Mouse (Mus musculus) cerebellum, adult 2 months (tissue): ENCODE measurements around the gene Bicdl2. TPM values are rescaled to one million over a fixed set of nuclear protein-coding genes. Genes with fewer than 3 reads are reported as not detected.

Experiments
- DNase-seq, 2 experiments: peaks; one replicate each; pipeline ENCODE4 v3.0.0; 2021
- H3K27ac ChIP-seq: fragments of 200-500 bp; 2 replicates; pipeline ENCODE4 v1.5.1; 2012; ENCODE audit warnings: low read length, control low read depth, inconsistent platforms; ENCODE audit not compliant: insufficient read depth
- H3K27me3 ChIP-seq: fragments of 200-500 bp; 2 replicates; pipeline ENCODE4 v1.6.1; 2012; ENCODE audit warnings: inconsistent platforms, mild to moderate bottlenecking, low read length, moderate library complexity; ENCODE audit not compliant: control insufficient read depth, insufficient read depth
- H3K4me1 ChIP-seq: fragments of 200-500 bp; 2 replicates; pipeline ENCODE4 v1.6.1; 2011; ENCODE audit warnings: low read length; ENCODE audit not compliant: control insufficient read depth, insufficient read depth
- H3K4me3 ChIP-seq: fragments of 200-500 bp; replicated peaks from 2 replicates; pipeline ENCODE3; 2011; ENCODE audit warnings: mild to moderate bottlenecking, low read depth, low read length, control low read depth; ENCODE audit not compliant: insufficient read depth
- CTCF ChIP-seq: fragments of 200-500 bp; IDR thresholded peaks from 2 replicates; pipeline ENCODE4 v1.5.1; 2011; ENCODE audit warnings: low read depth, mild to moderate bottlenecking, control low read depth, low read length, moderate library complexity, borderline replicate concordance; ENCODE audit not compliant: insufficient read depth
- POLR2A ChIP-seq: fragments of 200-500 bp; IDR thresholded peaks from 2 replicates; pipeline ENCODE4 v1.6.1; 2011; ENCODE audit warnings: low read length, control low read depth, borderline replicate concordance; ENCODE audit not compliant: insufficient read depth
- WGBS: fragments of 180-500 bp; shearing (Covaris S2); methylation state at CpG from one replicate; pipeline ENCODE4 v1.1.7; 2018; 5-methylcytosine and 5-hydroxymethylcytosine counted together
- polyA plus RNA-seq: library from polyadenylated mRNA; depleted of rRNA; stranded (reverse); fragments of >200 nt; gene quantifications from 2 replicates; pipeline ENCODE4 v1.2.3, GENCODE M21; 2012

Bicdl2 gene
- polyA plus RNA-seq, 1 experiment, result not detected

DNA sequence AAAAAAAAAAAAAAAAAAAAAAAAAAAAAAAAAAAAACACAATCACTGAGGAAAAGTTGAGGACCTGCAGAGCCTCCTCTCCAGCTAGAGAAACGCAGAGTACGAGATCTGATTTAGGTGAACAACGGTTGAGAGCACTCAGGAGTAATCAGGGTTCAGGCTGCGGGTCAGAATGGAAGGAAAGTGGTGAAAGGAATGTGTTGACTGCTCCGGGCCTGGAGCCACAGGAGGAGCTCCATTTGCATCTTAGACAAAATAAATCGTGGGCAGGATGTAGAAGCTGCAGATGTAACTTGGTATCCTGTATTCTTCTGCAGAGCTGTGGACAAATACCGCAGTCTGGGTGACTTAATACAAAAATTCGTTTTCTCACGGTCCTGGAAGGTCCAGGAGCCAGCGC is 14.4 kb upstream of the Bicdl2 start:
- H3K4me3 ChIP-seq, result no peak overlapping the region
- WGBS, result 49% methylated on average over 10 of the region's 10 CpGs
- no peak for TF ChIP-seq CTCF
- no peak for TF ChIP-seq POLR2A
- no peak for DNase-seq
- H3K27ac ChIP-seq, result no peak overlapping the region
- H3K27me3 ChIP-seq, result no peaks in the 10 kb centered on the region; the same call in 1 of the 2 replicates
- H3K4me1 ChIP-seq, result no peaks in the 10 kb centered on the region

DNA sequence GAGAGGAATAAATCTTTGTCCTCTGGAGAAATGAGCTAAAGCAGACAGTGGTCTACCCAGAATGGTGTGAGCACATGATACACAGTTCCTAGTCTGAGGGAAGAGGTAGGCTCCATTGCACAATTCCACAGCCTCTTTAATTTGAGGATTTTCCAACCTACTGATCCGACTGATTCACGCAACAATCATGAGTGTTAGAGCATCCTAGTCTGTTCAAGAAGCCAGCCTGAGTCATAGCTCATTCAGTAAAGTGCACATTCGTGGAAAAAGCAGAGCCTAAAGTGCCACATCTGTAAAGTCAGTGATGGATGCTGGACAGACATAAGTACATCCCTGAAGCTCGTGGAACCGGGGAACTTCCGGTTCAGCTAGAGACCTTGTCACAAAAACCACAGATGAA is 8.9 kb upstream of the Bicdl2 start:
- DNase-seq, result no peak
- no peaks in the 10 kb centered on the region; the same call in 1 of the 2 replicates for H3K27me3 ChIP-seq
- no peak overlapping the region for H3K4me3 ChIP-seq
- WGBS, result 81% methylated on average over 6 of the region's 6 CpGs
- H3K27ac ChIP-seq, result no peak overlapping the region
- no peak for TF ChIP-seq POLR2A
- TF ChIP-seq CTCF, result no peak
- no peaks in the 10 kb centered on the region for H3K4me1 ChIP-seq

DNA sequence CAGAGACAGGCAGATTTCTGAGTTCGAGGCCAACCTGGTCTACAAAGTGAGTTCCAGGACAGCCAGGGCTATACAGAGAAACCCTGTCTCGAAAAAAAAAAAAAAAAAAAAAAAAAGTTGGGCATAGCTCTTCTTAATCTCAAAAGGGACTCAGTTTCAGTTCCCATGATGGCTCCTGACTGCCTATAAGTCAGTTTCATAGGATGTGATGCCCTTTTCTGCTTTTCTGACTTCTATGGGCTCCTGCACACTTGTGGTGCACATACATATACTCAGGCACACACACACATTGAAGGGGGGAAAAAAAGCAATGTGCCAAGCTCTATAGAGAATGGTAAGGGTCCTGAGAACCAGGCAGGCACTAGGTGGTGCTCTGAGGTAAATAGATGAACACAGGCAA is 7.0 kb upstream of the Bicdl2 start:
- Histone ChIP-seq H3K27ac (no peak overlapping the region), H3K4me1 (no peaks in the 10 kb centered on the region), H3K27me3 (no peaks in the 10 kb centered on the region), H3K4me3 (no peak overlapping the region)
- TF ChIP-seq POLR2A (no peak), CTCF (no peak)
- no peak for DNase-seq
- 64% methylated on average over 2 of the region's 2 CpGs for WGBS

DNA sequence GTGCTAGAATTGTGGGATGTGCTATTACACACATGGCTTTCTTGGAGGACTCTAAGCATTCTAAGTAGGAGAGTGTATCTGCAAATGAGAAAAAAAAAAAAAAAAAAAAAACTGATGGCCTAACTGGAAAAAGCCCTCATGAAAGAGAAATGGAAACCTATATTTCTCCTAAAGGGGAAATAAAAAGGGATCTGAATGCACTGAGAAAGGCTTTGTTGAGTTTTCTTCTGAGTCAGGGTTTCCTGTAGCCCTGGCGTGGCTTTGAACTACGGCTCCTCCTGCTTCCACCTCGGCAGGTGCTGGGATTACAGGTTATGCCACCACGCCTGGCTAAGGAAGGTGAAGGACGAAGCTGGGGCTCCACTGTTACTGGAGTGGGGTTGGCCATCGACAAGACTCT is 6.3 kb upstream of the Bicdl2 start:
- no peak overlapping the region for H3K27ac ChIP-seq
- H3K27me3 ChIP-seq, result no peaks in the 10 kb centered on the region
- DNase-seq, result no peak
- no peaks in the 10 kb centered on the region for H3K4me1 ChIP-seq
- H3K4me3 ChIP-seq, result no peak overlapping the region
- no peak for TF ChIP-seq CTCF
- TF ChIP-seq POLR2A, result no peak
- 71% methylated on average over 6 of the region's 6 CpGs for WGBS

DNA sequence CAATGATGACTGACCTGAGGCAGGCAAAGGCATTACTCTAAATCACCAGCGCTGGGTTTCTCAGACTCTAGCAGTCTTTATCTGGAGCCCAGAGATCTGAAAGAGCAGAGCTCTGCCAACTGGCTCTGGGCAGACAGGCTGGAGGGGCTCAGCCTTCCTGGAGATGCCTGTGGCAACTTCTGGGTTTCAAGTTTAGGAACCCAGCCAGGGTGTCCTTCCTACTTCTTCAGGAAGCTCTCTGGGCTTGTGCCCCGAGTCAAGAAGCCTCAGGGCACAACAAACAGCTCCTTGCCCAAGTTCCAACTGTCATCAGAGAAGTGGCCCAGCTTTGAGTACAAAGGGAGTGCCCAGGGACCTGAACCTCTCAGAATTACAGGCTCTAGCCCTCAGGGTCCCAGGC is 5.9 kb upstream of the Bicdl2 start:
- 47% methylated on average over 2 of the region's 2 CpGs for WGBS
- Histone ChIP-seq H3K4me1 (no peaks in the 10 kb centered on the region), H3K27me3 (no peaks in the 10 kb centered on the region), H3K27ac (no peak overlapping the region), H3K4me3 (no peak overlapping the region)
- no peak for TF ChIP-seq POLR2A
- no peak for DNase-seq

DNA sequence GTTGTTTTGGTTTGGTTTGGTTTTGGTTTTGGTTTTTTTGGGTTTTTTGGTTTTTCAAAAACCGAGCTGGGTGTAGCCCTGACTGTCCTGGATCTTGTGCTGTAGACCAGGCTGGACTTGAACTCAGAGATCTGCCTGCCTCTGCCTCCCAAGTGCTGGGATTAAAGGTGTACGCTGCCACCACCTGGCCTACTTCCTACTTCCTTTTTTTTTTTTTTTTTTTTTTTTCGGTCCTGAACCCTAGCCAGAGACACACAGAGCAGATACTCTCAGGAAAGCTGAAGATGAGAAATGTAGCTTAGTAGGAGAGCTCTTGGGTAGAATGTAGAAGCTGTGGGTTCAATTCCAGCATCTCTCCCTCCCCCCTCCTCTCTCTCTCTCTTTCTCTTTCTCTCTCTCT is 1.9 kb upstream of the Bicdl2 start:
- TF ChIP-seq CTCF (no peak), POLR2A (no peak)
- Histone ChIP-seq H3K27ac (no peak overlapping the region), H3K4me1 (peaks cover 4% of the 10 kb centered on the region; the same call in 1 of the 2 replicates), H3K4me3 (no peak overlapping the region), H3K27me3 (no peaks in the 10 kb centered on the region; the same call in 1 of the 2 replicates)
- WGBS, result 84% methylated on average over 3 of the region's 3 CpGs
- DNase-seq, result no peak

DNA sequence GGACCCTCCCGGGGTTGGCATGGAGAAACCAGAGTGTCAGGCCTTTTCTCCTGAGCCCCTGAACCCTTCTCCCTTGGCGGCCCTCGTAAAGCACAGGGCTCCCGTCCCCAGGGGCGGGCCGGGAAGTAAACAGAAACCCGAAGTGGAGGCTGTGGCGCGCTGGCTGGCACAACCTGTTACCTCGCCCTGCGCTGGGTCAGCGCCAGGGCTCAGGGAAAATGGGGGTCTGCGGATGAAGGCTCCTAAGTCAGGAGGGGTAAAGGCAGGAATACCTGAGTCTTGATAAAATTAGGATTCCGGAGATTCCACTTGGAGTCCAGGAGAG is 532 bp downstream of the Bicdl2 start:
- no peak for DNase-seq
- H3K27me3 ChIP-seq, result no peaks in the 10 kb centered on the region; the same call in 1 of the 2 replicates
- peaks cover 4% of the 10 kb centered on the region; the same call in 1 of the 2 replicates for H3K4me1 ChIP-seq
- 3% methylated on average over 14 of the region's 14 CpGs for WGBS
- H3K27ac ChIP-seq, result no peak overlapping the region
- no peak for TF ChIP-seq CTCF
- TF ChIP-seq POLR2A, result no peak
- no peak overlapping the region for H3K4me3 ChIP-seq

DNA sequence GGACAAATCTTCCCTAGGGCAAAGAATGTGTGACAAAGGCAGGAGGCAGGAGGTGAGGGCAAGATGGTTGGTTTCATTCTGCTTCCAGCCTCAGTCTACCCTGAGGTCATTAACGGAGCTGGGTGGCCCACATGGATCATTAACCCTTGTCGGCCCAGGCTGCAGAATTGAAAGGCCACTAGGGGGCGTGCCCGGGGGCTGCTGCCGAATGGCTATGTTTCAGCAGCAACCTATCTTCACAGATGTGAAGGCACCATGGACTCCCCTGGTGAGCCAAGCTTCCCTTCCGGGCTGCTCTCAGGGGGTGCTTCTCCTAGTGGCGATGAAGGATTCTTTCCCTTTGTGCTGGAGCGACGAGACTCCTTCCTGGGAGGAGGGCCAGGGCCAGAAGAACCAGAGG is 1.2 kb downstream of the Bicdl2 start:
- peak in 1 of 2 experiments; percentile 22 for DNase-seq
- 2% methylated on average over 9 of the region's 9 CpGs for WGBS
- no peaks in the 10 kb centered on the region; the same call in 1 of the 2 replicates for H3K27me3 ChIP-seq
- no peak overlapping the region for H3K27ac ChIP-seq
- H3K4me1 ChIP-seq, result peaks cover 4% of the 10 kb centered on the region; the same call in 1 of the 2 replicates
- TF ChIP-seq CTCF, result 0 out of 2 replicates have a peak, but pooled peaks have one; percentile 30
- TF ChIP-seq POLR2A, result no peak
- H3K4me3 ChIP-seq, result no peak overlapping the region
